Mouse (Mus musculus): ENCODE data around the gene Smpd3. TPM values are rescaled to one million over a fixed set of nuclear protein-coding genes. Genes with fewer than 3 reads are reported as not detected.

Gene Smpd3
- polyA plus RNA-seq (2015; fragmentation: Nextera tagmentation; extraction: Ambion mirVana) = 0.82 and 1.3 TPM in 2 replicates

DNA sequence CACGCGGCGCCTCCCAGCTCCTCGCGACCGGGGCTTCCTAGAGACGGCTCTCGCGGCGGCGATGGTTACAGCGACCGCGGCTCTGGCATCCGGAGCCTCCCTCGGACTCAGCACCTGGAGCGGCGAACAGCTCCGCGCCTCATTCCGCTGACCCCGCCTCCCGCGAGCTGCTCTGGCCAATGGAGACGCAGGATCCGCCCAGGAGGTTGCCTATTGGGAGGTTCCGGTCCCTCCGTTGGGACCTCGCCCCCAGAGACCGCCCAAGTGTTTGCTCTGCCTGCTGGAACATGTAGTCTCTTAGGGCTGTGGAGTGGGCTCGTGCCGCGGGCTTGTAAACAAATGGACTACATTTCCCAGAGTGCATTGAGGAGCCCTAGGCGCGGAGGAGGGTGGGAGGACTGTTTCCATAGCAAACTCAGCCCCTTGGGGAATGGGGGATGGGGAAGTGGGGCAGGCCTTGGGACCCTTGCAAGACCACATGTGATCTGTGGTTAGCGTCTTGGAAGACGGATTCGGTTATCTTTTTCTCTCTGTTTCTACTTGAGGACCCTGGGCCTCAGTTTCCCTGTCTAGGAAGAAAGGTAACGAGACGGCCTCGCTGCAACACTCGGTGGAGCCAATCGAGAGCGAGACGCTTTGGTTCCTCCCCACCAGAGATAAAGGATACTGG, at the start of gene Smpd3:
Gene Smpd3, minus strand, starts transcription at position 137 of the 670 bp plus-strand sequence.

DNA sequence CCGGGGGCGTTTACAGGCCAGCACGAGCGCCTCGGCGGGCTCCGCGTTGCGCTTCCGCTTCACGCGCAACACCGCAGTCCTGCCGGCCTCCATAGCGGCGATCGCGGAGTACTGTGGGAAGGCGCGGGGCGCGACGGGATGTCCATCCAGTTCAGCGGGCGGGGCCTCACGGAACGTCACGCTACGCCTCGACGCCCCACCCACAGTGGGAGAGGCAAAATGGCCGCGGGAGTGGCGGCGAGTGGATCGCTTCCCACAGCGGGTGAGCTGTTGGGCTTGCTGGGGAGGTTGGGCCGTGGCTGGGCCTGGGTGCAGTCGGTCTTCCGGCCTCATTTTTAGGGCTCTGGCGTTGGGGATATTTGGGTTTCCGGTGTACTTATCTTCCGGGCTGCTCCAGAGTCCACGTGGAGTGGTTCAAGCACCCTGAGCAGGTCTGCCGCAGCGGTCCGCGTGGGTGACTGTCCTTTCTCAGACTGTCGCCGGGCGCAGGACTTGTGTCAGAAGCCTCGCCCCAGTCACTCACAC, 126.9 kb downstream of the Smpd3 start, which contains the start of the genes Slc7a6os and Prmt7:
Gene Slc7a6os, minus strand, starts transcription at position 115 of the 525 bp plus-strand sequence.
Gene Prmt7, plus strand, starts transcription at position 116 of the 525 bp plus-strand sequence.

Other genes starting within 250 kb of the Smpd3 start
- gene Esrp2, start 201.0 kb downstream of the Smpd3 start, polyA plus RNA-seq (2015; fragmentation: Nextera tagmentation; extraction: Ambion mirVana) = 0.51 and 0.56 TPM in 2 replicates
- 7.2 and 9.4 TPM in 2 replicates for gene Pla2g15, start 187.6 kb downstream of the Smpd3 start, polyA plus RNA-seq (2015; fragmentation: Nextera tagmentation; extraction: Ambion mirVana)
- gene Slc7a6, start 169.1 kb downstream of the Smpd3 start, polyA plus RNA-seq (2015; fragmentation: Nextera tagmentation; extraction: Ambion mirVana) = 10.7 and 12.3 TPM in 2 replicates
- gene Slc7a6os, start 127.1 kb downstream of the Smpd3 start, polyA plus RNA-seq (2015; fragmentation: Nextera tagmentation; extraction: Ambion mirVana) = 18.3 and 20.0 TPM in 2 replicates
- 22.3 and 25.3 TPM in 2 replicates for gene Prmt7, start 127.1 kb downstream of the Smpd3 start, polyA plus RNA-seq (2015; fragmentation: Nextera tagmentation; extraction: Ambion mirVana)
- 4.4 and 6.8 TPM in 2 replicates for gene Zfp90, start 77.3 kb upstream of the Smpd3 start, polyA plus RNA-seq (2015; fragmentation: Nextera tagmentation; extraction: Ambion mirVana)
- not detected in 2 replicates for gene 6030452D12Rik, start 162.5 kb upstream of the Smpd3 start, polyA plus RNA-seq (2015; fragmentation: Nextera tagmentation; extraction: Ambion mirVana)
- 3.8 and 4.0 TPM in 2 replicates for gene Cdh3, start 172.9 kb upstream of the Smpd3 start, polyA plus RNA-seq (2015; fragmentation: Nextera tagmentation; extraction: Ambion mirVana)
- 13.0 and 13.9 TPM in 2 replicates for gene Gm10073, start 235.5 kb upstream of the Smpd3 start, polyA plus RNA-seq (2015; fragmentation: Nextera tagmentation; extraction: Ambion mirVana)

All from spleen, postnatal 0 days (tissue).